Mouse (Mus musculus): Measurements from ENCODE around the gene Sobp. TPM values are rescaled to one million over a fixed set of nuclear protein-coding genes. Genes with fewer than 3 reads are reported as not detected.

The Sobp gene
- total RNA-seq (2023), result not detected in 2 replicates

DNA sequence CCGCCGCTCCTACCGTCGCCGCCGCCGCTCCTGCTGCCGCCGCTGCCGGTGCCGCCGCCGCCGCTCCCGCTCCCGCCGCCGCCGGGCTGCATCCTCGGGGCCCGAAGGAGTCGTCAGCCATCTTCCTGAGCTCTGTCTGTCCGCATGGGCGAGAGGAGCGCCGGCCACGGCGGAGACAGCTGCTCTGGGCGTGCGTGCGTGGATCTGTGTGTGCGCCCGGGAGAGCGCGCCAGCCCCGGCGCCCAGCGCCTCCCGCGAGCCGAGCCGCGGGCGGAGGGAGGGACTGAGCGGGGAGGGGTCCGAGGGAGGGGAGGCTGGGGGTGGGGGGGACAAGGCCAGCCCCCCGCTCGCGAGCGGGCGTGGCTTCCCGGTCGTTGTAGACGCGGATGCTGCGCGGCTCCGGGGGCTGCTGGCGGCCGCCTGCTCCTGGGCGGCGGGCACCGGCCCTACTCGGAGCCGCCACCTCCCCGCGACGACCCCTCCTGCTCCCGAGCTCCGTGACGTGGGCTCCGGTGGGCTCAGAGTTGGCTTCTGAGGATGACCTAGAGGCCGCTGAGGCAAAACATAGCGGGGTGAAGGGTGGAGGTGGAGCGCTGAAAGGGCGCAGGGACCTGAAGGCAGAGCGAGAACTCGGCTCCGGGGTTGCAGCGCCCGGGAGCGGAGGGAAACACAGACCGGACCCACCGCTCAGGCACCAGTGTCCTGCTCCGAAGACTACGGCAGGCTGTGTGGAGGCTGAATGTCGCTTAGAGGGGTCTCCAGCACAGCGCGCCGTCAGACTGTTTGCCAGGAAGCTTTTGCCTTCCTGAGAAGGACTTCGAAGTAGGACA lies at the start of gene Sobp, which contains the start of gene 9030612E09Rik:
Sobp (minus strand) TSS at position 205 of the 830 bp plus-strand sequence.
9030612E09Rik (plus strand) TSS at position 379 of the 830 bp plus-strand sequence.

DNA sequence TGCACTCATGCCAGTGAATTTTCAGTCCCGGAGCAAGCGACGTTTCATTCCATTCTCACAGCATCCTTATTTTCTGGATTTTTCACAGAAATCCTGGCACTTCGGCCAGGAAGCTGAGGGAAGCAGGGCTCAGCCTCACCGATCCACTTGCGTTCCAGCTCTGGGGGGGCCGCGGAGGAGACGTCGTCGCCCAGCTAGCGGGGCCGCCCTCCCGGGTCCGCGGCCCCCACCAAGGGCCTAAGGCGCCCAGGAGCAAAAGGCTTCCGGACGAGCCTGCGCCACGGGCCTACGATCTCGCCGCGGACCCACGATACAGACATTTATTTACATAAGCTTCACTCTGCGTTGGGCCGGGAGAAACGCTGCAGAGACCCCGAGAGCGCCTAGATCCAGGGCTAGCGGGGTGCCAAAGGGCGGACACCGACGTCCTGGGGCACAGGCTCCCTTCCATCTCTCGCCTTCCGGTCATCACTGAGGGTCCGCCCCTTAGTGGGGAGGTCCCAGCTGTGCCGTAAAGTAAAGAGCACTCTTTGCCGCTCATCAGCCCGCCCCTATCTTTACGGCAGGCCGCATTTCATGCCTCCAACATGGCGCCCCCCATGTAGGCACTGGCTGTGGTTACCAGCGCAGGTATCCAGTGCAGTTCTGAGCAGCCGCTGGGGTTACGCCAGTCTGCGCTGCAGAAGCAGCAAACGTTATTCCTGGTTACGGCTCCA lies 46.7 kb upstream of the Sobp start, which contains the start of gene Pdss2:
Pdss2 (plus strand) TSS at position 577 of the 716 bp plus-strand sequence.

Other genes starting within 250 kb of the Sobp start
- gene 9030612E09Rik, start 174 bp upstream of the Sobp start, total RNA-seq (2023), result not detected in 2 replicates
- gene Pdss2, start 47.0 kb upstream of the Sobp start, total RNA-seq (2023), result 5.7 and 10.0 TPM in 2 replicates